Mouse (Mus musculus) thymus, adult 2 months (tissue): ENCODE measurements around the gene Gm11213. TPM values are rescaled to one million over a fixed set of nuclear protein-coding genes. Genes with fewer than 3 reads are reported as not detected.

Experiments used
- DNase-seq: peaks from one replicate; pipeline ENCODE4 v3.0.0; 2021
- H3K27ac ChIP-seq: fragments of 200-500 bp; 2 replicates; pipeline ENCODE4 v1.5.1; 2012; ENCODE audit warnings: low read length, control low read depth; ENCODE audit not compliant: control insufficient read depth, insufficient read depth
- H3K27me3 ChIP-seq: fragments of 200-500 bp; 2 replicates; pipeline ENCODE4 v1.6.1; 2012; ENCODE audit warnings: mild to moderate bottlenecking, low read length, moderate library complexity, mixed read lengths; ENCODE audit not compliant: control insufficient read depth, insufficient read depth
- H3K36me3 ChIP-seq: fragments of 200-500 bp; 2 replicates; pipeline ENCODE4 v1.6.1; 2012; ENCODE audit warnings: mild to moderate bottlenecking, low read length, moderate library complexity; ENCODE audit not compliant: control insufficient read depth, insufficient read depth
- H3K4me1 ChIP-seq: fragments of 200-500 bp; replicated peaks from 2 replicates; pipeline ENCODE4 v1.6.1; 2012; ENCODE audit warnings: low read length; ENCODE audit not compliant: control insufficient read depth, insufficient read depth
- H3K4me3 ChIP-seq: fragments of 200-500 bp; 2 replicates; pipeline ENCODE4 v1.5.1; 2012; ENCODE audit warnings: mild to moderate bottlenecking, low read length, control low read depth, moderate library complexity; ENCODE audit not compliant: control insufficient read depth, insufficient read depth
- CTCF ChIP-seq: fragments of 200-500 bp; IDR thresholded peaks from 2 replicates; pipeline ENCODE4 v1.5.1; 2012; ENCODE audit warnings: mild to moderate bottlenecking, control low read depth, low read length, moderate library complexity, borderline replicate concordance; ENCODE audit not compliant: control insufficient read depth, poor library complexity, insufficient read depth; ENCODE audit errors: extremely low read depth
- POLR2A ChIP-seq: fragments of 200-500 bp; IDR thresholded peaks from 2 replicates; pipeline ENCODE4 v1.6.1; 2012; ENCODE audit warnings: mild to moderate bottlenecking, low read length, control low read depth, moderate library complexity; ENCODE audit not compliant: control insufficient read depth, poor library complexity, insufficient read depth; ENCODE audit errors: extremely low read depth
- WGBS: fragments of 180-500 bp; shearing (Covaris S2); methylation state at CpG from one replicate; pipeline ENCODE4 v1.1.7; 2018; 5-methylcytosine and 5-hydroxymethylcytosine counted together
- polyA plus RNA-seq: library from polyadenylated mRNA; depleted of rRNA; stranded (reverse); fragments of >200 nt; gene quantifications from 2 replicates; pipeline ENCODE4 v1.2.3, GENCODE M21; 2012; rRNA removed

Gm11213 gene
- polyA plus RNA-seq, result not detected in 2 replicates

DNA sequence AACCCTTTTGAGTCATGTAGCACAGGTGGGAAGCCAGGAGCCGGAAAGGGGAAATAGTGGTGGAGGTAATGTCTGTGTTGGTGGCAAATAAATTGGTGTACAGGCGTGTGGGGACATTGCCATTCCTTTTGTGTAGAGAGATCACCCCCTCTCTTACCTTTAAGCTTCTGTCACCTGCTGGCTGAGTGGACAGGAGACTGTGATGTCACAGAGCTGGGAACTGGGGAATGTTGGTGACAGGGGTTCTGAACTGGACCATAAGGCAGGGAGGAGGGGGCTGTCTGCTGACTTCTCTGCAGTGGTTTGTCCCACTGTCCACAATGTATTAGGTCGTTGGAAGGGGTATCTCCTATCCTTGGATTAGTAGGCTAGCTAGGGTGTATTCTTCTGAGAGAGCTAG is at the start of gene Gm11213:
Gene Gm11213 (minus strand): TSS at position 317 of the 400 bp plus-strand sequence.
- no peak within 1 kb of the TSS for H3K27ac ChIP-seq
- H3K27me3 ChIP-seq, result no peaks in the 10 kb centered on the region
- H3K4me3 ChIP-seq, result no peak within 1 kb of the TSS
- TF ChIP-seq POLR2A, result no peak
- H3K4me1 ChIP-seq, result no peaks in the 10 kb centered on the region
- DNase-seq, result no peak
- no peaks in the 10 kb centered on the region for H3K36me3 ChIP-seq
- WGBS, result 82% methylated on average over 3 of the region's 3 CpGs

DNA sequence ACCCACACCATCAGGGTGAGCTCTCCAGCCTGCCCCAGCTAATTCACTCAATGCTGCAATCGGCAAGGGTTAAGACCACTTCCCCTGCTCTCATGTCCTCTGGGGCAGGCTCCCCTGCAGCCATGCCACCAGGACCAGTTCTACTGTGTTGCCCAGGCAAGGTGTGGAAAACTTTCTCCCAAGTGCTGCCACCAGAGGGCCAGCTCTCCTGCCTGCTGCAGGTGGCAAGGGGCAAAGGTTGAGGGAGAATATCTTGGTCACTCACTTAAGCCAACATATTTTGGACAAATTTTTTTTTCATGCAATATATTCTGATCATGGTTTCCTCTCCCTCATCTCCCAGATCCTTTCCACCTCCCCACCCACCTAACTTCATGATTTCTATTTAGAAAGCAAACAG is 49.3 kb upstream of the Gm11213 start:
- peak; percentile 14 for DNase-seq
- 40% methylated on average over 1 of the region's 1 CpGs for WGBS
- TF ChIP-seq POLR2A (no peak), CTCF (peak; percentile 45; the same call in 1 of the 2 replicates)
- Histone ChIP-seq H3K27ac (no peak overlapping the region), H3K36me3 (no peaks in the 10 kb centered on the region), H3K4me1 (no peaks in the 10 kb centered on the region), H3K27me3 (no peaks in the 10 kb centered on the region), H3K4me3 (no peak overlapping the region)

DNA sequence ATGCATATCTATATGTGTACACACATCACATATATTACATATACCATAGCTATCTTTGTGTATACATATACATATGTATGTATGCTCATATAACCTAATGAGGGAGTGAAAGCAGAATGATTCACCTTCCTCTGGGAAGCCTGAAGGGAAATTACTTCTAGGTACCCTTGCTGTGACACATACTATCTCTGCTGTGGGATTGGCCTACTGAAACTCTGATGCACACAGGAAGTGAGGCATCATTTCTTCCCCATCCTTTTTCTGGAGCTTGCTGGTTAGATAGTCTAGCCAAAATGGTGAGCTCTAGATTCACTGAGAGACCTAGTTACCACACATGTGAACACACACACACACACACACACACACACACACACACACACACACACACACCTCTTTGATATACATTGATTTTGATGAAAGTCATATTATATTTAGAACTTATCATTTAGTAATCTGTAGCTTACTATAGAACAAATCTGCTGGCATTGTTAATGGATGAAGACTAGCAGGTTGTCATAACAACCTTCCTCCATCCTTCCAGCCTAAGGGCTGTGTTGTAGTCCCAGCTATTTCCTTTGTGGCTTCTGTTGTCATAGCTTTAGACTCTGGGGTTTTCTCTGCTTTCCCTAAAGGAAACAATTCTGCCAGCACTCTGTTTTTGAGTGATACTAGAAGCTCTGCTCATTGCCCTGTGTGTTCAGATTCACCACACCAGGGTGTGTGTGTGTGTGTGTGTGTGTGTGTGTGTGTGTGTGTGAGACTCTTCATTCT is 39.1 kb upstream of the Gm11213 start:
- TF ChIP-seq CTCF (no peak), POLR2A (no peak)
- no peaks in the 10 kb centered on the region for H3K36me3 ChIP-seq
- no peaks in the 10 kb centered on the region for H3K4me1 ChIP-seq

DNA sequence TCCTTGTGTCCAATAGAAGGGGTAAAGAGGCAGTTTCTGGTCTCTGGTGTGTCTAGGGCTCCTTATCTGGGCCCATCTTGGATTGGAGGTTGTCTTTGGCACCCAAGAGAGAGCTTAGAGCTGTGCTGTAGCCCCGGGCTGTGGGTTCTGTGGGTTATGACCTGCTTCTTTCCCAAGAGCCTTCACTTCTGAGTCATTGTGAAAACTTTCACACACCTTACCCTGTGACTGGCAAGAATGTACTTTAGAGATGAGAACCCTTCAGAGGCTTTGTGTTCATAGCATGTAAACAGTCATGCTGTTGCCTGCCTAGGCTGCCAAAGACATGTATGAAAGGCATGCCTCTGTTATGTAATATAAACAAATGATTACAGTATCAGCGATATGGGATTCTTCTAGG is 34.8 kb upstream of the Gm11213 start:
- Histone ChIP-seq H3K27me3 (no peaks in the 10 kb centered on the region), H3K4me3 (no peak overlapping the region), H3K27ac (no peak overlapping the region), H3K4me1 (no peaks in the 10 kb centered on the region), H3K36me3 (no peaks in the 10 kb centered on the region)
- no peak for DNase-seq
- TF ChIP-seq POLR2A, result no peak
- no peak for TF ChIP-seq CTCF
- WGBS, result 50% methylated on average over 2 of the region's 2 CpGs

More for the DNA sequence above, 39.1 kb upstream of the Gm11213 start:
- no peak for DNase-seq
- Histone ChIP-seq H3K27ac (no peak overlapping the region), H3K4me3 (no peak overlapping the region), H3K27me3 (no peaks in the 10 kb centered on the region)

DNA sequence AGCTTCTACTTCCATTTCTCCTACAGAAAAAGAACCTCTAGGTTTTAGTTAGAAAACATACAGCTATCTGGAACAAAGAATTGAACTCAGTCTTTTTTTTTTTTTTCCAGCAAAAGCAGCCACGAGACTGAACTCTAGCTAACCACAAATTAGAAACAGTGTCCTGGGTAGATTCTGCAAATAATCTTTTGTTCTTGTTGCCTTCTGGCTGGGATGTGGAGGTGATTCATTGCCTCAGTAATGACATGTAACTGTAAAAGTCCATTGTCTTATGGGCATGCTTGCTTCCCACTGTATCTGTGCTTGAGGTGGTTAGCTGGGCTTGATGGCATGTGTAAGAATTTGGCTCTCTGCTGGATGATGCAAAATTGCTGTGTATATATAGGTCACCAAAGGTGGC is 33.5 kb upstream of the Gm11213 start:
- no peaks in the 10 kb centered on the region for H3K36me3 ChIP-seq
- H3K4me3 ChIP-seq, result no peak overlapping the region
- H3K27ac ChIP-seq, result no peak overlapping the region
- WGBS, result 27% methylated on average over 1 of the region's 1 CpGs
- H3K4me1 ChIP-seq, result no peaks in the 10 kb centered on the region
- DNase-seq, result no peak
- no peak for TF ChIP-seq POLR2A
- no peaks in the 10 kb centered on the region for H3K27me3 ChIP-seq

GRCm38 (mm10) chr4:63633181-63633580 is 28.1 kb upstream of the Gm11213 start:
- no peak overlapping the region for H3K27ac ChIP-seq
- H3K4me1 ChIP-seq, result no peaks in the 10 kb centered on the region
- no peak for TF ChIP-seq CTCF
- no peak for TF ChIP-seq POLR2A
- H3K27me3 ChIP-seq, result no peaks in the 10 kb centered on the region
- no peaks in the 10 kb centered on the region for H3K36me3 ChIP-seq
- DNase-seq, result no peak
- 97% methylated on average over 2 of the region's 2 CpGs for WGBS
- H3K4me3 ChIP-seq, result no peak overlapping the region

DNA sequence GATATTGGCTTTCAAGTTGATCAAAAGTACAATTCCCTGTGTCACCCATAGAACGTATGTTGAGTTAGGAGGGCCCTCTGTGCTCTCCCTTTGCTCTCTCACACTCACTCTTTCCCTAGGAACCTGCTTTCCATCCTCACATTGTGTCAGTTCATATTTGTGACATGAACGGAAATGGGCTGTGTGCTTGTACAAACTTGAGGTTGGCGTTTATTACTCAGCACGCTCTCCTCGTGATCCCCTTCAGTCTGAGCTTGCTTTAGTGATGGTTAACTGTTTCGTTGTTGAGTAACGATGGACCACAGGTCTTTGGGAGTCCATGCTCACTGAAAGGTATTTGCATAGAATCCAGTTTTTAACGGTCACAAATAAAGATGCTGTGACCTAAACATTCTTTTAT is 22.1 kb upstream of the Gm11213 start:
- no peak for DNase-seq
- no peaks in the 10 kb centered on the region for H3K4me1 ChIP-seq
- no peaks in the 10 kb centered on the region for H3K36me3 ChIP-seq
- no peak overlapping the region for H3K4me3 ChIP-seq
- H3K27me3 ChIP-seq, result no peaks in the 10 kb centered on the region
- no peak overlapping the region for H3K27ac ChIP-seq
- TF ChIP-seq CTCF (no peak), POLR2A (no peak)
- 72% methylated on average over 8 of the region's 8 CpGs for WGBS
